Mouse (Mus musculus) heart, embryonic 15.5 days (tissue): ENCODE data around the gene Prr19. TPM values are rescaled to one million over a fixed set of nuclear protein-coding genes. Genes with fewer than 3 reads are reported as not detected.

Experiments
- ATAC-seq: fragments of 200-750 bp; cut with Nextera tagmentation; replicated peaks from 2 replicates; pipeline ENCODE4 v1.8.0; 2017; ENCODE audit warnings: low read depth, moderate TSS enrichment; ENCODE audit not compliant: insufficient number of reproducible peaks, insufficient read depth, low FRiP score
- H3K27ac ChIP-seq: fragments of 300-500 bp; sonication (generic); 2 replicates; pipeline ENCODE4 v1.5.1; 2015; ENCODE audit warnings: mild to moderate bottlenecking, inconsistent platforms
- H3K27me3 ChIP-seq: fragments of 300-500 bp; sonication (generic); 2 replicates; pipeline ENCODE4 v1.6.1; 2015; ENCODE audit warnings: inconsistent platforms
- H3K36me3 ChIP-seq: fragments of 300-500 bp; sonication (generic); 2 replicates; pipeline ENCODE4 v1.6.1; 2015; ENCODE audit warnings: mild to moderate bottlenecking, inconsistent platforms
- H3K4me1 ChIP-seq: fragments of 300-500 bp; sonication (generic); replicated peaks from 2 replicates; pipeline ENCODE4 v1.6.1; 2015; ENCODE audit warnings: inconsistent platforms
- H3K4me2 ChIP-seq: fragments of 300-500 bp; sonication (generic); 2 replicates; pipeline ENCODE4 v1.6.1; 2015; ENCODE audit warnings: inconsistent platforms, mild to moderate bottlenecking, moderate library complexity
- H3K4me3 ChIP-seq: fragments of 300-500 bp; sonication (generic); 2 replicates; pipeline ENCODE4 v1.5.1; 2015; ENCODE audit warnings: mild to moderate bottlenecking, inconsistent platforms
- H3K9ac ChIP-seq: fragments of 300-500 bp; sonication (generic); 2 replicates; pipeline ENCODE4 v1.6.1; 2015; ENCODE audit warnings: mild to moderate bottlenecking, inconsistent platforms
- H3K9me3 ChIP-seq: fragments of 300-500 bp; sonication (generic); replicated peaks from 2 replicates; pipeline ENCODE4 v1.6.1; 2016; ENCODE audit warnings: inconsistent platforms
- WGBS: fragments of 180-500 bp; shearing (Covaris S2); methylation state at CpG from one replicate; pipeline ENCODE4 v1.1.7; 2015; ENCODE audit warnings: mixed read lengths; 5-methylcytosine and 5-hydroxymethylcytosine counted together
- polyA plus RNA-seq: library from polyadenylated mRNA; unstranded; fragments of >200 nt; fragmentation: Nextera tagmentation; extraction: Ambion mirVana; gene quantifications from 2 replicates; pipeline ENCODE4 v1.2.1, GENCODE M21; 2015

Gene Prr19
- polyA plus RNA-seq, 1 experiment from 2014 or later, result 0.10 TPM

DNA sequence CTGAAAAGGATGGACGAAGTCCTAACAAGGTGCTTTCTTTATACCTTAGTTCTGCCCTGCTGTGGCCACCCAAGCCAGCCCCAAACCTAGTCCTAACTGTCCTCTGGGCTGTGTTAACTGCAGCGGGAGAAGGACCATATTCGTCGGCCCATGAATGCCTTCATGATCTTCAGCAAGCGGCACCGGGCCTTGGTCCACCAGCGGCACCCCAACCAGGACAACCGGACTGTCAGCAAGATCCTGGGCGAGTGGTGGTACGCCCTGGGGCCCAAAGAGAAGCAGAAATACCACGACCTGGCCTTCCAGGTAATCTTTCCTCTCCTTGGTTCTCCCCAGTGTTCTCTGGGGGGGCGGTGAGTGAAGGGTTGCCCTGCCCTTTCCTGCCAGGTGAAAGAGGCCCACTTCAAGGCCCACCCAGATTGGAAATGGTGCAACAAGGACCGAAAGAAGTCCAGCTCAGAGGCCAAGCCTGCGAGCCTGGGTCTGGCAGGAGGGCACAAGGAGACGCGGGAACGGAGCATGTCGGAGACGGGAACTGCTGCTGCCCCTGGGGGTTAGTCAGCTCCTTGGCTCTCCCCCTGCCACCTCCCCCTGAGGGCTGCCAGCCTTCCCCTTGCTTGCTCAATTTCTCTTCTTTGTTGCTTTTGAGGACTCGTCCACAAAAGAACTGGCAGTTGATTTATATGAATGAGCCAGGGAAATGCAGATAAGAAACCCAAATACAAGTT lies 15.5 kb upstream of the Prr19 start:
- ATAC-seq, result no peak
- Histone ChIP-seq H3K9me3 (no peaks in the 10 kb centered on the region), H3K36me3 (peaks cover 60% of the 10 kb centered on the region), H3K4me3 (no peak overlapping the region), H3K27me3 (no peaks in the 10 kb centered on the region), H3K4me2 (no peak overlapping the region), H3K9ac (no peak overlapping the region), H3K27ac (no peak overlapping the region), H3K4me1 (peaks cover 40% of the 10 kb centered on the region)
- 89% methylated on average over 20 of the region's 20 CpGs for WGBS

DNA sequence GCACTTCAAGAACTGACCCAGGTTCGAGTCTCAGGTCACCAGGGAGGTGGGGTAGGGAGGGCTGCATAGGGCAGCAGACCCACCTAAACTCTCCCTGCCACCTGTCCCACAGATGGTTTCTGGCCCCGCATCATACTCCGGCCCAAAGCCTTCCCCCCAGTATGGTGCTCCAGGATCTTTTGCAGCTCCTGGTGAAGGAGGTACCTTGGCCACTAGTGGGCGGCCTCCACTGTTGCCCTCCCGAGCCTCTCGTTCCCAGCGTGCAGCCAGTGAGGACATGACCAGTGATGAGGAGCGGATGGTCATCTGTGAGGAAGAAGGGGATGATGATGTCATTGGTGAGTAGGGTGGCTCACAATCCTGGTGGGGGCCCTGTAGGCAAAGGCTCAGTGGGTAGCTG lies 14.2 kb upstream of the Prr19 start:
- H3K36me3 ChIP-seq, result peaks cover 73% of the 10 kb centered on the region
- H3K4me2 ChIP-seq, result no peak overlapping the region
- H3K9me3 ChIP-seq, result no peaks in the 10 kb centered on the region
- no peak overlapping the region for H3K4me3 ChIP-seq
- peaks cover 36% of the 10 kb centered on the region for H3K4me1 ChIP-seq
- H3K9ac ChIP-seq, result no peak overlapping the region
- no peak for ATAC-seq
- H3K27ac ChIP-seq, result no peak overlapping the region
- WGBS, result 80% methylated on average over 8 of the region's 8 CpGs
- no peaks in the 10 kb centered on the region for H3K27me3 ChIP-seq

DNA sequence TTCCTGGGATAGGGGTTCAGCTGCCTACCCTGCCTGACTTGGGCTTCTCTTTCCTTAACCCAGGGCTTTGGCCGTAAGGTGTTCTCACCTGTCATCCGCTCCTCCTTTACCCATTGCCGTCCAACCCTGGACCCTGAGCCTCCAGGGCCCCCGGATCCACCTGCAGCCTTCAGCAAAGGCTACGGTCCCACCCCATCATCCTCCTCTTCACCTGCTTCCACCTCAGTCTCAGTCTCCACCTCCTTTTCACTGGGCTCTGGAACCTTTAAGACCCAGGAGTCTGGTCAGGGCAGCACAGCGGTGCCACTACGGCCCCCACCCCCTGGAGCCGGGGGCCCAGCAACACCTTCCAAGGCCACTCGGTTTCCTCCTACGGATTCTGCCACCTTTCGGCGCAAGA lies 13.2 kb upstream of the Prr19 start:
- Histone ChIP-seq H3K4me2 (no peak overlapping the region), H3K9me3 (no peaks in the 10 kb centered on the region), H3K4me3 (no peak overlapping the region), H3K4me1 (peaks cover 37% of the 10 kb centered on the region), H3K27ac (no peak overlapping the region), H3K9ac (no peak overlapping the region), H3K27me3 (no peaks in the 10 kb centered on the region), H3K36me3 (peaks cover 83% of the 10 kb centered on the region)
- 86% methylated on average over 12 of the region's 12 CpGs for WGBS
- no peak for ATAC-seq

DNA sequence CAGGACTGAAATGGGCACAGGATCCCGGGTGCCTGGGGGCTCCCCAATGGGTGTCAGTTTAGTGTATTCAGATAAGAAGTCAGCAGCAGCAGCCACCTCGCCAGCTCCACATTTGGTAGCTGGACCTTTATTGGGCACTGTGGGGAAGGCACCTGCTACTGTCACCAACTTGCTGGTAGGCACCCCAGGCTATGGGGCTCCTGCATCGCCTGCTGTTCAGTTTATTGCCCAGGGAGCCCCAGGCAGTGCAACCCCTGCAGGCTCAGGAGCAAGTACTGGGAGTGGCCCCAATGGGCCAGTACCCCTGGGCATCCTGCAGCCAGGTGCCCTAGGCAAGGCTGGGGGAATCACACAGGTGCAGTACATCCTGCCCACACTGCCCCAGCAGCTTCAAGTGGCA lies 12.5 kb upstream of the Prr19 start:
- Histone ChIP-seq H3K27ac (no peak overlapping the region), H3K9ac (no peak overlapping the region), H3K4me3 (no peak overlapping the region), H3K9me3 (no peaks in the 10 kb centered on the region), H3K27me3 (no peaks in the 10 kb centered on the region), H3K36me3 (peaks cover 90% of the 10 kb centered on the region), H3K4me1 (peaks cover 36% of the 10 kb centered on the region), H3K4me2 (no peak overlapping the region)
- 87% methylated on average over 3 of the region's 3 CpGs for WGBS
- no peak for ATAC-seq

DNA sequence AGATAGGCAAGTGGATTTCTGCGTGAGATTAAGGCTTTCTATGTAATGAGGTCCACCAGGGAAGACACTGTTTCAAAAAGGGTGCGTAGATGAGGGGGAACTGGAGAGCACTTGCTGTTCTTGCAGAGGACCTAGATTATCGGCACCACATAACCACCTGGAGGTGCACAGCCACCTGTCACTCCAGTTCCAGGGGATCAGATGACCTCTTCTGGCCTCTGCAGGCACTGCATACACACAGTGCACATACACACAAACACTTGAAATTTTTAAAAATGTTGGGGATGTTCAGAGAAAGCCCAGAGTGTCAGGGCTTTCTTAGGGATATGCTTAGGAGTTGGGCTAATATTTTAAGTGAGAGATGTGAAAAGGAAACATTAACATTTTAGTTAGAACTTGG lies 11.3 kb upstream of the Prr19 start:
- ATAC-seq, result no peak
- Histone ChIP-seq H3K36me3 (peaks cover 98% of the 10 kb centered on the region), H3K27ac (no peak overlapping the region), H3K4me3 (no peak overlapping the region), H3K9ac (no peak overlapping the region), H3K4me2 (no peak overlapping the region), H3K9me3 (no peaks in the 10 kb centered on the region), H3K4me1 (peaks cover 24% of the 10 kb centered on the region), H3K27me3 (no peaks in the 10 kb centered on the region)
- 97% methylated on average over 3 of the region's 3 CpGs for WGBS

DNA sequence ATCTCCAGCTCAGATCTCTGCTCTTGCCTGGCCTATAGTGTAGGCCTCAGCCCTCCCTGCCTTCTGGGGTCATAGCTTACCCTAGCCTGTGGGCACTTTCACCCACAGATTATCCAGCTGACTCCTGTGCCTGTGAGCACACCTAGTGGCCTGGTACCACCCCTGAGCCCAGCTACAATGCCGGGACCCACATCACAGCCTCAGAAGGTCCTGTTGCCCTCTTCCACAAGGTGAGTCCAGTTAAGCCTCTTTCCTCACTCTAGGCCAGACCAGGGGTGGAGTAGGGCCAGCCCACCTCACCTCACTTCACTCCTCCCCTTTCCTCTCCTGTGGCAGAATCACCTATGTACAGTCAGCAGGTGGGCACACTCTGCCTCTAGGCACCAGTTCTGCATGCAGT lies 10.7 kb upstream of the Prr19 start:
- Histone ChIP-seq H3K4me1 (peaks cover 23% of the 10 kb centered on the region), H3K9ac (no peak overlapping the region), H3K27me3 (no peaks in the 10 kb centered on the region), H3K4me3 (no peak overlapping the region), H3K9me3 (no peaks in the 10 kb centered on the region), H3K36me3 (peaks cover 95% of the 10 kb centered on the region), H3K4me2 (no peak overlapping the region), H3K27ac (no peak overlapping the region)
- 86% methylated on average over 1 of the region's 1 CpGs for WGBS
- no peak for ATAC-seq

DNA sequence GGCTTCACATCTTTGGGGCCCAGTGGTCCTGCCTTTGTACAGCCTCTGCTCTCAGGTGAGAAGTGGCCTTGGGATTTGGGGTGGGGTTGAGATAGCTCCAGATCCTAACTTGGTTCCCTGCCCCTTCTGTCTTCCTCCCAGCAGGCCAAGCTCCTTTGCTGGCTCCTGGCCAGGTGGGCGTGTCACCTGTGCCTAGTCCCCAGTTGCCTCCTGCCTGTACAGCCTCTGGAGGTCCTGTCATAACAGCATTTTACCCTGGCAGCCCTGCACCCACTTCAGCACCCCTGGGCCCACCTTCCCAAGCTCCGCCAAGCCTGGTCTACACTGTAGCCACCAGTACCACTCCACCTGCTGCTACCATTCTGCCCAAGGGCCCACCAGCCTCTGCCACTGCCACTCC lies 10.3 kb upstream of the Prr19 start:
- Histone ChIP-seq H3K36me3 (peaks cover 91% of the 10 kb centered on the region), H3K9me3 (no peaks in the 10 kb centered on the region), H3K9ac (no peak overlapping the region), H3K4me3 (no peak overlapping the region), H3K4me2 (no peak overlapping the region), H3K27ac (no peak overlapping the region), H3K27me3 (no peaks in the 10 kb centered on the region), H3K4me1 (peaks cover 23% of the 10 kb centered on the region)
- ATAC-seq, result peak; percentile 7; the same call in 1 of the 2 replicates
- 57% methylated on average over 2 of the region's 2 CpGs for WGBS

DNA sequence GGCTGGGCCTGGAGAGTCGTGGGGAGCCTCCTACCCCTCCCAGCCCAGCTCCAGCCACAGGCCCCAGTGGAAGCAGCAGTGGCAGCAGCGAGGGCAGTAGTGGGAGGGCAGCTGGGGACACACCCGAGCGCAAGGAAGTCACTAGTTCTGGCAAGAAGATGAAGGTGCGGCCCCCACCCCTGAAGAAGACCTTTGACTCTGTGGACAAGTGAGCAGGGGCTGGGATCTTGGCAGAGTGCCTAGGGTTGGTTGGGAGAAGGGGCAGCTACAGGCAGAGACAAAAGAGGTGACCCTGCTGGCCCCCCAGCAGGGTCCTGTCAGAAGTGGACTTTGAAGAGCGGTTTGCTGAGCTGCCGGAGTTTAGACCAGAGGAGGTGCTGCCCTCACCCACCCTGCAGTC lies 9.1 kb upstream of the Prr19 start:
- Histone ChIP-seq H3K4me1 (peaks cover 32% of the 10 kb centered on the region), H3K27me3 (no peaks in the 10 kb centered on the region), H3K9ac (no peak overlapping the region), H3K9me3 (no peaks in the 10 kb centered on the region), H3K27ac (no peak overlapping the region), H3K4me2 (no peak overlapping the region), H3K36me3 (peaks cover 79% of the 10 kb centered on the region), H3K4me3 (no peak overlapping the region)
- WGBS, result 63% methylated on average over 7 of the region's 7 CpGs
- ATAC-seq, result no peak

DNA sequence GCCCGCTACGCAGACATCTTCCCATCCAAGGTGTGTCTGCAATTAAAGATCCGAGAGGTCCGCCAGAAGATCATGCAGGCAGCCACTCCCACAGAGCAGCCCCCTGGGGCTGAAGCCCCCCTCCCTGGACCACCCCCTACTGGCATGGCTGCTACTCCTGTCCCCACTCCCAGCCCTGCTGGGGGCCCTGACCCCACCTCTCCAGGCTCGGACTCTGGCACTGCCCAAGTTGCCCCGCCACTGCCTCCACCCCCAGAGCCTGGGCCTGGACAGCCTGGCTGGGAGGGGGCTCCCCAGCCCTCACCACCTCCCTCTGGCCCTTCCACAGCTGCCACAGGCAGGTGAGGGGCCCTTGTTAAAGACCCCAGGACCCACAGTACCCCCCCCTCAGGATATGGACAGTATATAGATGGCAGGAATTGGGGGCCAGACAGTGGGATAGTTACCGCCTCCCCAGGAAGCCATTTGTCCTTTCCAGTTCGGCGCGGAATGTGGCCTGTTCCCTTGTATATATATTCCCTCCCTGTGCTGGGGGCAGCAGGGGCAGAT lies 7.9 kb upstream of the Prr19 start:
- WGBS, result 69% methylated on average over 10 of the region's 10 CpGs
- Histone ChIP-seq H3K4me2 (no peak overlapping the region), H3K9ac (no peak overlapping the region)

DNA sequence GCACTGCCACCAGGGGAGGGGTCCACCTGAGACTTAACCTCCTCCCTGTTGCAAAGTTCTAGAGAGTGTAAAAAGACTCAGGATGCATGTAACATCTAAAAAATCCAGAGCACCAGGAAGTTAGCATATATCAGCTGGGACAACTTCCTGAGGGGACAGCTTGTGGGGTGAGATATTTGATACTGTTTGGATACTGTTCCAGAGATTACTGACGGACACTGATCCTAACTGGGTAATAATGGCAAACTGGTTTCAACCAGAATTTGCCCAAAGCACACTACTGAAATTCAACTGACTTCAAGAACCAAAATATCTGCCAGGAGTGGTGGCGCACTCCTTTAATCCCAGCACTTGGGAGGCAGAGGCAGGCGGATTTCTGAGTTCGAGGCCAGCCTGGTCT lies 6.7 kb upstream of the Prr19 start:
- no peak overlapping the region for H3K4me3 ChIP-seq
- H3K9me3 ChIP-seq, result no peaks in the 10 kb centered on the region
- H3K27me3 ChIP-seq, result no peaks in the 10 kb centered on the region
- no peak for ATAC-seq
- peaks cover 55% of the 10 kb centered on the region for H3K36me3 ChIP-seq
- no peak overlapping the region; the same call in 1 of the 2 replicates for H3K27ac ChIP-seq
- no peak overlapping the region for H3K9ac ChIP-seq
- H3K4me1 ChIP-seq, result peaks cover 38% of the 10 kb centered on the region
- WGBS, result 83% methylated on average over 4 of the region's 4 CpGs
- H3K4me2 ChIP-seq, result no peak overlapping the region

More for the DNA sequence above, 7.9 kb upstream of the Prr19 start:
- no peak for ATAC-seq
- Histone ChIP-seq H3K27ac (peak overlapping the region; percentile 42), H3K27me3 (no peaks in the 10 kb centered on the region), H3K9me3 (no peaks in the 10 kb centered on the region), H3K4me1 (peaks cover 36% of the 10 kb centered on the region), H3K36me3 (peaks cover 67% of the 10 kb centered on the region), H3K4me3 (no peak overlapping the region)

DNA sequence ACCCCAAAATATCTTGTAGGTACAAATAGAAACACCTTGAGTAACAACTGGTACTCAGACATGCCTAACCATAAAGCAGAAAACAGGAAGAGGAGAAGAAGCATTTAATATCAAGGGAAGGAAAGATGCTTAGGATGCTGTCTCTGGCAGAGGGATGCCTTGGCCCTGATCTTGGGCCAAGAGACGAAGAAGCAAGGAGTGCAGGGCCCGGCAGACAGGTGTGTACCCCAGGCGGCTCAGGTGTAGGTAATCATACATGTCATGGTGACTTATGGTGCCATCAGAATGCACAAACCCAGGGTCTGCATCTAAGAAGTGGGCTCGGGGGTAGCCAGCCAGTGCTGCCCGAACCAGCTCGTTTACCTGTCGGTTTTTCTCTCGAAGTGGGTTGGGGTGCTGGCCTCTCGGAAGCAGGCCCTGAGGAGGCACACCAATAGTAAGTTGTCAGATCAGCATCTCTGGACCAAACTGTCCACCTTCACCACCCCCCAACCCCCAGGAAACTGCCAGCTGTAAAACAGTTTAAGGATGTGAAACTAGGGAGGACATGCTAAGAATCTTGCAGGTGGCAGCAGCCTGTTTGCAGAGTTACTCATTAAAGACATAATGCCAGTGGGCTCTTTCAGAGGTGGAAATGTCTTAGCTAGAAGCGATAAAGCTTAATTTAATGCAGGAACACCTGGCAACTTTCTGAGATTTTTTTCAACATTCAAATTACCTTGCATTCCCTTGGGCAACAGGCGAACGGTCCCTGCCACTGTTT lies 6.1 kb upstream of the Prr19 start:
- H3K36me3 ChIP-seq, result peaks cover 48% of the 10 kb centered on the region
- H3K27ac ChIP-seq, result no peak overlapping the region
- ATAC-seq, result no peak
- WGBS, result 89% methylated on average over 12 of the region's 12 CpGs
- no peaks in the 10 kb centered on the region for H3K27me3 ChIP-seq
- H3K4me3 ChIP-seq, result no peak overlapping the region
- H3K4me1 ChIP-seq, result peaks cover 38% of the 10 kb centered on the region
- no peak overlapping the region for H3K9ac ChIP-seq
- no peak overlapping the region for H3K4me2 ChIP-seq
- H3K9me3 ChIP-seq, result no peaks in the 10 kb centered on the region
